Mouse (Mus musculus) gastrocnemius, postnatal 4 days (tissue): Measurements from ENCODE around the gene Pole3. TPM values are rescaled to one million over a fixed set of nuclear protein-coding genes. Genes with fewer than 3 reads are reported as not detected.
A peak's percentile ranks its signal among the peaks of the same experiment; 100 is the strongest.

ENCODE experiments used
- DNase-seq, 2 experiments: peaks; one replicate each; pipeline ENCODE4 v3.0.0; 2021 to 2022; ENCODE audit warnings: low spot score in 2 of 2, mixed read lengths in 2 of 2
- long read RNA-seq, 2 experiments: library from polyadenylated mRNA; stranded (forward); transcript quantifications; one replicate each; pipeline ENCODE4 v2.0.0; 2021
- total RNA-seq, 2 experiments: library from RNA; stranded (reverse); gene quantifications; 2 replicates each; pipeline ENCODE4 v1.2.3; 2021

The Pole3 gene
- total RNA-seq: 10 to 100 TPM; 27.8 to 31.3 TPM
- long read RNA-seq, experiment 1, transcript Pole3-201 (4 exons, 1,805 nt): major isoform, 16 of 21 reads
- long read RNA-seq, experiment 1, partial matches to known transcripts: 4 of 21 reads
- long read RNA-seq, experiment 1, other reads (novel, unspliced or antisense): 1 of 21 reads
- long read RNA-seq, experiment 2, transcript Pole3-201 (4 exons, 1,805 nt): major isoform, 35 of 42 reads
- long read RNA-seq, experiment 2, partial matches to known transcripts: 4 of 42 reads
- long read RNA-seq, experiment 2, other reads (novel, unspliced or antisense): 2 of 42 reads

DNA sequence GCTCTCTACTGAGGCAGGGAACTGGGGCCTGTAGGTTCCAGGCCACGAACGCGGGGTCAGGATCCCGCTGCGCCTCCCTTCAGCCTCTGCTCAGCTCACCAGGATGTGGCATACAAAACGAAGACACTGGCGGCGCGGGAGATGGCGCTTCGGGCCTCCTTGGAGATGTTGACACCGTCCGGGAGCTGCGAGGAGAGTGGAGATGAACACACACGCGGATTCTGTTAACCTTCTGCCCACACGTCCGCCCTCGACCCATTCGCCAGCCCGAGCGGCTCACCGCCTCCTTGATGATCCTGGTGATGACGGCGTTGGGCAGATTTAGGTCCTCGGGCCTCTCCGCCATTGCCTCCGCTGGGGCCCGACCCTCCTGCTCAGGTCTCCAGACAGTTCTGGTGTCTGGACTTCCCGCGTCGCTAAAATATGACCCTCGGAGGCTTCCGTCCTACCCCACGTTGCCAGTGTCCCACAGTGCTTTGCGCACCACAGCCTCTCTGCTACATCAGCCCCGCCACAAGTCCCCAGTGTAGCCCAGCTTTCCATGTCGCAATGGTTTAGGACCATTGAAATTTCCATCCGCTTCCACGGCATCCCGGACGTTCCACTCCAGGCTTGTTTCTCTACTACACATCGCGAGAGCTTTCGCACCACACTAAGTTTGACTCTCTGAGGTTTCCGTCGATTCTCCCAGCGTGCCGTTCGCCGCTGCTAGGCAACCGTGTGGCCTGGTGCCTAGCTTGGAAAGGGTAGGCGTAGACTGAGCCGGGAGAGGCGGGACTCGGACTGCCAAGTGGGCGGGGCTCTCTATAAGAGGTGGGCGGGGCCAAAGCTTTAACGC, at the start of gene Pole3, which contains the start of gene 4933430I17Rik:
Pole3 (minus strand) TSS at position 418 of the 838 bp plus-strand sequence.
4933430I17Rik (plus strand) TSS at position 719 of the 838 bp plus-strand sequence.
- peak; percentile 96 to 98 for DNase-seq

DNA sequence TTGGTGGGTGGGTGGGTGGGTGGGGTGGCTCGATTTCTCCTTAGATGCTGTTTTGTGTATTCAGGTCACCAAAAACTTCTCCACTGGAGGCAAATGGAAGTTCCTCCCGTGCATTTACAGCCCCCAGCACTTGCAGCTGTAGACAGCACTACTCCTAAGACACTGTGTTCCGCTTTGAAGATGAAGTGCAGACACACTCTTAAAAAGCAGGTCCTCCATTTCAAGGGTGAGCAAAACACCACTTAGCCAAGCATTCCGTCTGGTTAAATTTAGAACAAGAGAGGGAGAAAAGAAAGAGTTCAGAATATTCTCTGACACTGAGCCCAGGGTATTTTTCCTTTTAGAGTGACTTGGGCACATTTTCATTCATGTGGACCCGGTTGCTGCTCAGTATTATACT, 45.2 kb upstream of the Pole3 start:
- no peak for DNase-seq

- no peak for DNase-seq
Measured at GRCm38 (mm10) chr4:62569603-62570002, 44.7 kb upstream of the Pole3 start.

GRCm38 (mm10) chr4:62568359-62568758, 43.5 kb upstream of the Pole3 start:
- no peak for DNase-seq

GRCm38 (mm10) chr4:62567696-62568095, 42.8 kb upstream of the Pole3 start:
- DNase-seq: no peak

DNA sequence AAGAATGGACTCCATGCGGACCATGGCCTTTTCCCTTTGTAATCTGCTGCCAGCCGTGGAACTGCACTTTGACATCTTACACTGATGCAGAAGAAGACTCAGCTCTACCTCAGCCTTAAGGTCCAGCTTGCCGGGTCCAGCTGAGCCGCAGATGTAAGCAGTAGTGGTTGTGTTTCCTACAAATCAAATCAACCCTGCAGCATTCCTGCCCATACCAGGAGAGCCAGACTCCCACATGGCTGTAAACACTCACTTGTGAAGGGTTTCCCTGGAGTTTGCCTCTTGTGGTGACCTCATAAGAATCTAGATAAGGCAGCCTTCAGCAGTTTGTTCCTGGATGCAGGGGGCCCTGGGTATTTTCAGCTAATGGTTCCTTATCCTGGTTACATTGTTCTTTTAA, 41.7 kb upstream of the Pole3 start:
- no peak for DNase-seq

- DNase-seq: no peak
Measured at GRCm38 (mm10) chr4:62562006-62562405, 37.1 kb upstream of the Pole3 start.

DNA sequence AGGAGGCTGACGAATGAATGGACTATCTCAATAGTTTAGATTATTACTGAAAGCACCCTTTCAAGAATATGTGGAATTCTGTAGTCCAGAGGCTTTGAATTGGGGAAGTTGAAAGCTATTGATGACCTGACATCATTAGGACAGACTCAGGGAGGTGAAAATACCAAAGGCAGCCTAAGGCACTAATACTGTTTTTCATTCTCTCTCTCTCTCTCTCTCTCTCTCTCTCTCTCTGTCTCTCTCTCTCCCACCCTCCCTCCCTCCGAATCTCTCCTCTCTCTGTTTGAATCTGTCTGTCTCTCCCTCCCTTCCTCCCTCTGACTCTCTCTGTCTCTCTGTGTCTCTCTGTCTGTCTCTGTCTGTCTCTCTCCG, 36.7 kb upstream of the Pole3 start:
- DNase-seq: no peak

GRCm38 (mm10) chr4:62560963-62561629, 36.2 kb upstream of the Pole3 start:
- DNase-seq: peak; percentile 51 to 70

DNA sequence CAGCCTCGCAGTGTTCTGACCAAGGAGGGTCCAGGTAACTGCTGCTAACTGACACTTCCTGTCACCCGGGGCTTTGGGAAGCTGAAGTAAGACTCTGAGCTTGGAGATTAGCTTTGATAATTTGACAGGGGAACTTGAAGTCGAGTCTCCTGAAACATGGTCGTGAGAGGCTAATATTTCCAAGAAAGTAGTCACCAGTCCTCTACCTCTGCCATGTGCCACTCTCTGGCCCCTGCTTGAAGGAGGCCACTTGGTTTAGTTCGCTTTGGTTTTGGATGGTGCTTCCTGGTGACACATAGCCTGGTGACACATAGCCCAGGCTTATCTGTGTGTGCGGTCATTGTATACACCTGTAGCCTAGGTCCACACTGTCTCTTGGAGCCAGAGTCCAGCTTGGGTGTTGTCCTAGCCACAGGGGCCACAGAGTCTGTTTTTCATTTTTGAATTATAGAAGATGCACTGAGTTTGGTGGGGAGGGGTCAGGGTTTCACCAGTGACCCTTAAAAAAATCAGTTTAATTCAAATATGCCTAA, 35.0 kb upstream of the Pole3 start, which contains the start of gene Rgs3:
Rgs3 (plus strand) TSS at position 51 of the 533 bp plus-strand sequence.
- no peak for DNase-seq

DNA sequence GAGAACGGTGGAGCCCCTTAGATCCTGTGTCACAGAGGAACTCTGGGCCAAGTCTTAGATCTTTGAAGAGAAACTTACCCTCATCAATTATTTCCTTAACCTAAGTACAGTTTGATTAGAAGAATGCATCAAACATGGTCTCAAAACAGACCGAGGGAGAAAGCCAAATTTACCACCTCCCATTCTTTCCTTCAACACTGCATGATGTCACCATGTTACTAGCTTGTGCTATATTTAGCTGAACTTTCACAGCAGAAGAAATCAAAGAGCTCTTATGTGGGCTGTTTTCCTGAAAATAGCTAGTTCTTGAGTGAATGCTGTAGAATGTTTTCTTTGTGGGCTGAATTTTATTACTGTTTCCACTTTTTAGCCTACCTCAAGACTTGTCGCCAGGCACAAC, 32.6 kb upstream of the Pole3 start:
- no peak for DNase-seq

DNA sequence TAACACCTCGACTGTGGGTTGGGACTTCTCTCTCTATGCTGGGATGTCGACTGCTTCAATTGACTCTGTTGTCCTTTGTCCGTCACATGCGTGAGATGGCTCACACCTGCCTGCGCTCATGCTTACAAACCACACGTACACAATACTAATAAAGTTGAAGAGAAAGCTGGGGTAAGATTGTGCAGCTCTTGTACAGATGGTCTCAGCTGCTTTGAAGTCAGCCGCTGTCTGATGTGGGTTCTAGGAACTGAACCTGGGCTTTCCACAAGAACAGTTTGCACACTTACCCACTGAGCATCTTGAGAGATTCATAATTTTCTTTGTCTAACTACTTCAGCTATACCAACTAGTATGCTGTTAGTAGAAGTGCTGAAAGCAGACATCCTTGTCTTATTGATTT, 27.1 kb upstream of the Pole3 start:
- DNase-seq: no peak

- no peak for DNase-seq
Measured at GRCm38 (mm10) chr4:62544801-62545200, 19.9 kb upstream of the Pole3 start.

DNA sequence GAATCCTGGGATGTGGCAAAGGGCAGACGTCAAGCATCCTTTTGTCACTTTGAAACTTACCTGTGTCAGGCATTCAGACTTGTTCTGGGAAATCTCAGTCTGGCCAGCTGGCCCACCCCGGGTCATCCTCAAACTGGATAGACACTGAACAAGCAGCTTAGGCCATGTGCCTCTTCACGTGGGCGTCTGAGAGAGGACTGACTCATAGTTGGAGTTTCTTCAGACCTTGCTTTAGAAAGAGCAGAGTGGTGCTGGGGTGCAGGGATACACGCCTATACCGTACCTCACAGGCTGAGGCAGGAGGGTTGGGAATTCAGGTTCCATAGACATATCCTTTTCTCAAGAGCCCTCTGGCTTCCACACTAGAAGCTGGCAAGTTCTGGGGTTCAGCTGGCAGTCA, 18.9 kb upstream of the Pole3 start:
- no peak for DNase-seq

GRCm38 (mm10) chr4:62541802-62542201, 16.9 kb upstream of the Pole3 start:
- DNase-seq: no peak

DNA sequence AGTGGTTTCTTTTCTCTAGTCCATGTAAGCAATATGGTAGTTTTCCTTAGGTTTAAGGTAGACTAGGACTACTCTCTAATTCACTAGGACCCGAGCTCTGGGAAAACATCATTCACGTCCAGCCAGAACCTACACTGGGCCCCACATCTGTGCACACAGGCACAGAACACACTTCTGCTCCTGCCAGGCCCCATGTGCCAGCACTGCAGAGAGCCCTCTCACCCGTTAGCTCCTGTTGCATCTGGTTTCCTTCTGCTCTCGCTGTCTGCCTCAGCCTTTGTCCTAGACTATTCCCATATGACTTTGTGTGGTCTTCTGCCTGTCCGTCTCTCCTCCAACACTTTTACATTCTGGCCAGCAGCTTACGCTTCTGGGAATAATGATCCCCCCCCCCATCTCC, 8.9 kb upstream of the Pole3 start:
- DNase-seq: no peak

GRCm38 (mm10) chr4:62527655-62528054, 2.8 kb upstream of the Pole3 start:
- DNase-seq: no peak

DNA sequence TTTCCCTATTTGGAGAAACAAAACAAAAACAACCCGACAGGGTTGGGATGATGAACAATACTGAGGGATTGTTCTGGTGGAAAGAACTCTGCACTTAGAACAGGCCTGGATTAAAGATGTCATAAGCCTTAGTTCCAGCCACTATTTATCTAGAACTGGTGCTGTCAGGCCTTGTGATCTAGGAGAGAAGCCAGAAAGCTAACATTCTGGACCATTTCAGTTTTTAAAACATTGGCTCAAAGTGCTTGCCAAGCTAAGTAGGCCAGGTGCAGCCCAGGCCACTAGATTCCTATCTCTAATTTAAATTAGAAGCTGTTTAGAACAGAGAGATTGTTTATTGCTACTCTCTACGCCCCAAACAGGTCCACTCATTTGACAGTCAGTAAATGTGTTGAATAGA, 1.4 kb upstream of the Pole3 start:
- DNase-seq: no peak

DNA sequence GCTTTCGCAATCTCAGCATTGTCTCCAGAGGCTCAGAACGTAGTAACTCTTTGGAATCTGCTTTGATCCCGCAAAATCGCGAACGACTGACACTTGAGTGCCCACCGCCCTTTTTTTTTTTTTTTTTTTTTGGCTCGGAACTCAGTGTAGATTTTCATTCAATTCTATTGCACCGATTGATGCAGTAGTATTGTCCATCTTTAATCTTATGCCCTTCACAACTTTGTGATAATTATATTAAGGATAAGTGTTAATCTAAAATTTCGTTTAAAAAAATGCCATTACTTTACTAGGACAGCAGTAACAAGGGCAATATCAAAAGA, 582 bp upstream of the Pole3 start:
- no peak for DNase-seq

DNA sequence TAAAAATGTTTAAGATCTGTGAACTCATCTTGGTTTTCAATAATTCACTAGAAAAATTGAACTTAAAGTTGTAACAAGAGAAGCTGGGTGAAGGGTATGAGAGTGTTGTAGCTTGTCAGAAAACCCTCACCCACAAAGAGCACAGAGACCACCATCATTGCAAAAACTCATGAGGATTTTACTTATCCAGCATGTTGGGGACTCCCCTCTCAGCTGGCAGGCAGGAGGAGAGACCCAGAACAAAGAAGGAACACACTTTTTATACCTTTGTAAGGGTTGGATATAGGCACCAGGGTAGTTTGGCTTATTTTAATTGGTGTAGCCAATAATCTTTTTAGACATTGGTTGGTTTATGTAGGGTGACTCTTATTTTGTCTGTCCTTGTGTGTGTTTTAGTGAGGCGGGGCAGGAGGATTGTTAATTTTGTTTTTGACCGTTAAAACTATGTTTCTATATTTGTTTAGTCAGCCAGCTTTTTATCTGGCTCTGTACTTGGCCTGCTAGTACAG, 3.9 kb downstream of the Pole3 start:
- DNase-seq: no peak

DNA sequence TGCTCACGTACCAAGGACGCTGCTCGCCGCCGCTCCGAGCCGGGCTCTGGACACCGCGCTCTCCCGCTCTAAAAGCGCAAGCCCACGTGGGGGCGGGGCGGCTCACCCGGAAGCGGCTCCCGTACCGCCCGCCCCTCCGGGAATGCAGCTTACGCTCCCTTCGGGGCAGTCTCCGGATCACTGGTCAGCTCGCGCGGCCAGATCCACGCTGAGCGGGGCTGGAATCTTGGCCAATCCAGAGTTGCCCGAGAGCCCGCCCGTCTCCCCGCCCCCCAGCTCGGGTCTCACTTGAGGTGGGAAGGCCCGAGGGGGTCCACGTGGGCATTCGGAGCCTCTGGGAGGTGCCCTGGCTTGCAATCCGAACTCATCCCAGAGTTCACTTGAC, 5.0 kb downstream of the Pole3 start, which contains the start of gene Alad:
Alad (minus strand) TSS at position 70 of the 385 bp plus-strand sequence.
- DNase-seq: peak; percentile 73 to 84
